Mouse (Mus musculus) cerebellum, adult 2 months (tissue): ENCODE measurements around the gene Mosmo. TPM values are rescaled to one million over a fixed set of nuclear protein-coding genes. Genes with fewer than 3 reads are reported as not detected.

Source experiments
- DNase-seq, 2 experiments: peaks; one replicate each; pipeline ENCODE4 v3.0.0; 2021
- H3K27ac ChIP-seq: fragments of 200-500 bp; 2 replicates; pipeline ENCODE4 v1.5.1; 2012; ENCODE audit warnings: low read length, control low read depth, inconsistent platforms; ENCODE audit not compliant: insufficient read depth
- H3K27me3 ChIP-seq: fragments of 200-500 bp; 2 replicates; pipeline ENCODE4 v1.6.1; 2012; ENCODE audit warnings: inconsistent platforms, mild to moderate bottlenecking, low read length, moderate library complexity; ENCODE audit not compliant: control insufficient read depth, insufficient read depth
- H3K4me1 ChIP-seq: fragments of 200-500 bp; 2 replicates; pipeline ENCODE4 v1.6.1; 2011; ENCODE audit warnings: low read length; ENCODE audit not compliant: control insufficient read depth, insufficient read depth
- H3K4me3 ChIP-seq: fragments of 200-500 bp; replicated peaks from 2 replicates; pipeline ENCODE3; 2011; ENCODE audit warnings: mild to moderate bottlenecking, low read depth, low read length, control low read depth; ENCODE audit not compliant: insufficient read depth
- CTCF ChIP-seq: fragments of 200-500 bp; IDR thresholded peaks from 2 replicates; pipeline ENCODE4 v1.5.1; 2011; ENCODE audit warnings: low read depth, mild to moderate bottlenecking, control low read depth, low read length, moderate library complexity, borderline replicate concordance; ENCODE audit not compliant: insufficient read depth
- POLR2A ChIP-seq: fragments of 200-500 bp; IDR thresholded peaks from 2 replicates; pipeline ENCODE4 v1.6.1; 2011; ENCODE audit warnings: low read length, control low read depth, borderline replicate concordance; ENCODE audit not compliant: insufficient read depth
- WGBS: fragments of 180-500 bp; shearing (Covaris S2); methylation state at CpG from one replicate; pipeline ENCODE4 v1.1.7; 2018; 5-methylcytosine and 5-hydroxymethylcytosine counted together
- polyA plus RNA-seq: library from polyadenylated mRNA; depleted of rRNA; stranded (reverse); fragments of >200 nt; gene quantifications from 2 replicates; pipeline ENCODE4 v1.2.3, GENCODE M21; 2012; rRNA removed

Mosmo gene
- polyA plus RNA-seq, 1 experiment, result 32.1 TPM

DNA sequence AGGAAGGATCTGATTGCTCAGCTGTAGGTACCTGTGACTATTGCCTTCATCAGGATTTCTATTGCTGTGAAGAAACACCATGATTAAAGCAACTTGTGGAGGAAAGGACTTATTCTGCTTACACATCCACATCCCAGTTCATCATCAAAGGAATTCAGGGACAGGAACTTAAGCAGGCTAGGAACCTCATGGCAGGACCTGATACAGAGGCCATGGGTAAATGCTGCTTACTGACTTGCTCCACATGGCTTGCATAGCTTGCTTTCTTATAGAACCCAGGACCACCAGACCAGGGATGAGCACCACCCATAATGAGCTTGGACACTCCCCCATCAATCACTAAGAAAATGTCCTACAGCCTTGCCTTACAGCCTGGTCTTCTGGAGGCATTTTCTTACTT lies 71.1 kb downstream of the Mosmo start:
- no peak for TF ChIP-seq POLR2A
- no peak for TF ChIP-seq CTCF
- no peak for DNase-seq
- H3K27me3 ChIP-seq, result no peaks in the 10 kb centered on the region
- H3K4me3 ChIP-seq, result no peak overlapping the region
- no peak overlapping the region for H3K27ac ChIP-seq
- H3K4me1 ChIP-seq, result no peaks in the 10 kb centered on the region

DNA sequence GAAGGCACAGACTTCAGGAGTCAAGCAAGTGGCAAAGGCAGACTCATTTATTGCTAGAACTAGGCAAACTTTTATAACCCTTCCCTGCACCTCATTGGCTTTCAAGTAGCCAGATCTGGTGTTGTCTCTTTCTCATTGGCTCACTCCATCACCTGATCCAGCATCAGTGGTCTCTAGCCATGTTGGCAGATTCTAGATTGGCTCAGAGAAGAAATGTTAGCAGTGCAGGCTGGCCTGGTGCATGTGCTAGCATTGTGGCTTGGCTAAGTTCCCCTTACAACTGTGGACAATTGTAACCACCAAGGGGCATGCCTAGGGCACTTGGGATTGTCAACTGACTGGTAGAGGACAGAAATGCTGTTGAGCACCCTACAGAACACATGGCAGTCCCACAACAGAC lies 73.9 kb downstream of the Mosmo start:
- Histone ChIP-seq H3K4me1 (no peaks in the 10 kb centered on the region), H3K27me3 (no peaks in the 10 kb centered on the region), H3K4me3 (no peak overlapping the region), H3K27ac (no peak overlapping the region)
- TF ChIP-seq POLR2A (no peak), CTCF (no peak)
- no peak for DNase-seq

DNA sequence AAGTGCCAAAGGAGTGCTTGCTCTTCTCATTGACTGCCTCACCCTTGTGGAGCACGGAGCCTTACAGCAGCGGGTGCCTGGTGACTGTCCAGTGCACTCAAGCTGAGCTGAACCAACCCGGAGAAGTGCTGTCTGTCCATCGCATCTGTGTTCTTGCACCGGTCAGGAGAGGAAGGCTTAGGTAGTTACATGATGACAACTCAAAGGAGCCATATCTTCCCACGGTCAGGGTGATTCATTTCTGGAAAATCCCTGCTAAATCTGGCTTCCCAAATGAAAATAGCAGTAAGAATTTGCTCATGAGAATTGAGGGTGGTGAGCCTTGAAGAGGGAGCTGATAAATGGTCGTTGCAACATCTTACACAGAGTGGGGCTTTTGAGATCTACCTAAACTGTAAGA lies 74.5 kb downstream of the Mosmo start:
- no peak for TF ChIP-seq CTCF
- 81% methylated on average over 7 of the region's 7 CpGs for WGBS
- Histone ChIP-seq H3K4me3 (no peak overlapping the region), H3K4me1 (no peaks in the 10 kb centered on the region), H3K27me3 (no peaks in the 10 kb centered on the region), H3K27ac (no peak overlapping the region)
- DNase-seq, result no peak

DNA sequence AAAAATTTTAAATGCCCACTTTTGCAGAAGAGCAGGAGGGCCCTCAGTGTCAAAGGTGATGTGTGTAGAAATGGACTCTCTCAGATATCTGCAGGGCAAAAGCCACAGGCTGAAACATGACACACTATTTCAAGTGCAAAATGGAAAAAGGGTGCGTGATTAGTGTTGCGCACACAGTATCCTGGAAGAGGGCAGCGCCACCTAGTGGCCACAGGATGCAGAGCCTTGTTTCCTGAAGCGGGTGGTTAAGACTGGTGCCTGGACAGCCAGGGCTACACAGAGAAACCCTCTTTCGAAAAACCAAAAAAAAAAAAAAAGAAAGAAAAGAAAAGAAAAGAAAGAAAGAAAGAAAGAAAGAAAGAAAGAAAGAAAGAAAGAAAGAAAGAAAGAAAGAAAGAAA lies 77.3 kb downstream of the Mosmo start:
- no peaks in the 10 kb centered on the region for H3K4me1 ChIP-seq
- H3K27me3 ChIP-seq, result no peaks in the 10 kb centered on the region
- TF ChIP-seq CTCF (peak; percentile 94), POLR2A (no peak)
- no peak overlapping the region for H3K4me3 ChIP-seq
- H3K27ac ChIP-seq, result no peak overlapping the region
- DNase-seq, result peak; percentile 65 to 79
- WGBS, result 1% methylated on average over 5 of the region's 5 CpGs

DNA sequence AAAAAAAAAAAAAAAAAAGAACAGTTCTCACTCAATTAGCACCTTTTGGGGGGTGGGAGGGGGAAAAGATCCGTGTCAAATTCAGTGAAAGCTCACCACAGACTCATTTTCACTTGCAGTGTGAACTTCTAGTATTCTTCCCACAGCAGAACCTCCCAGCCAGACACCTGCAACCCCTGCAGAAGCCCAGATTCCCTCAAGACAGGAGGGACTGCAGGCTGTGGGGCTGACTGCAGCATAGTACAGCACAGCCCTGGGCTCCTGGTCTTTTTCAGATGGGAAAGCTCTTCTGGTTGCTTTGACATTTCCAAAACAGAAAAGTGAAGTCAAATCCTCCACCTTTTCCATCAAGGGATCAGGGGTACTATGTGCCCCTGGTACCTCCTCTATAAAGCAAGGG lies 90.0 kb downstream of the Mosmo start:
- no peaks in the 10 kb centered on the region for H3K27me3 ChIP-seq
- no peak overlapping the region for H3K4me3 ChIP-seq
- 4% methylated on average over 1 of the region's 1 CpGs for WGBS
- no peaks in the 10 kb centered on the region for H3K4me1 ChIP-seq
- no peak overlapping the region for H3K27ac ChIP-seq
- DNase-seq, result no peak
- no peak for TF ChIP-seq POLR2A
- TF ChIP-seq CTCF, result no peak

DNA sequence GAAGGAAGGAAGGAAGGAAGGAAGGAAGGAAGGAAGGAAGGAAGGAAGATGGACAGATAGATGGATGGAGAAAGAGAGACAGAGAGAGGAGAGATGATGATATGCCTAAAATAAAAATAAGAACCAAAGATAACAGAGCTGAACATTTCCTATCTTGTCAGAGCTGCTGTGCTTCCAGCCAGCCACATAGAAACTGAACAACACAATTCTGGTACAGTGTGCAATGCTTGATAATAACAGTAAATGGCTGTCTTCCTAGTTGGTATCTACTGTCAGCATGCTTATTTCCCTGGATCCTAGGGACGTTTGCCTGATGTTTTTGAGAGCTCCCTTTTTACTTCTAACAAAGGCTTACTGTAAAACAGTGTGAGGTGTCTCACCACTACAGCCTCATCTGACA lies 94.0 kb downstream of the Mosmo start:
- 39% methylated on average over 1 of the region's 1 CpGs for WGBS
- no peaks in the 10 kb centered on the region for H3K27me3 ChIP-seq
- TF ChIP-seq POLR2A, result no peak
- no peak for TF ChIP-seq CTCF

DNA sequence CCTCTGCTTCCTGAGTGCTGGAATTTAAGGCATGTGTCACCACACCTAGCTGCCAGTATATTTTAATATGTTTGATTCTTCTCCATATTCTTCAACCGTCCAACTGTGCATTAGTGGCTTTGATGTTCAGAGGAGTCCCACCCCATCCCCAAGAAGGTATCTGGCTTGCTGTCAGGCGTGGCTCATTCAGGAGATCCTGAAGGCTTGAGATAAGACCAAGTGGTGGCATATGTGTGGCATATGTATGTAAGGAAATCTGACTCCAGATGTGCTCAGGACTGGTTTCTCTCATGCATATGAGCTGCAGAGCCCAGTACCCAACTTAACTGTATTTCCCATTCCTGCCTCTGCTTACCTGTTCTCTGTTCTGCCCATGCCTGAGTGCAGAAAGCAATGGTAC lies 100.6 kb downstream of the Mosmo start:
- WGBS, result 62% methylated on average over 2 of the region's 2 CpGs
- TF ChIP-seq POLR2A (no peak), CTCF (no peak)
- Histone ChIP-seq H3K27me3 (no peaks in the 10 kb centered on the region), H3K4me1 (no peaks in the 10 kb centered on the region), H3K4me3 (no peak overlapping the region), H3K27ac (no peak overlapping the region)
- DNase-seq, result no peak

More for the DNA sequence above, 94.0 kb downstream of the Mosmo start:
- H3K27ac ChIP-seq, result no peak overlapping the region
- no peak overlapping the region for H3K4me3 ChIP-seq
- no peak for DNase-seq
- H3K4me1 ChIP-seq, result no peaks in the 10 kb centered on the region

Other genes starting within 250 kb of the Mosmo start
- 279 and 293 TPM in 2 replicates for gene Uqcrc2, start 42.4 kb upstream of the Mosmo start, polyA plus RNA-seq
- 0.08 TPM in 1 of 2 replicates, not detected in the other for gene Pdzd9, start 7.3 kb upstream of the Mosmo start, polyA plus RNA-seq
- 1.4 and 2.1 TPM in 2 replicates for gene Vwa3a, start 61.7 kb downstream of the Mosmo start, polyA plus RNA-seq
- gene Gm5737, start 134.7 kb downstream of the Mosmo start, polyA plus RNA-seq, result 0.08 TPM in 1 of 2 replicates, not detected in the other
- 32.0 and 42.3 TPM in 2 replicates for gene Eef2k, start 165.2 kb downstream of the Mosmo start, polyA plus RNA-seq
- 27.2 and 28.9 TPM in 2 replicates for gene Polr3e, start 240.1 kb downstream of the Mosmo start, polyA plus RNA-seq